Mouse (Mus musculus): ENCODE measurements around the gene Stk25. TPM values are rescaled to one million over a fixed set of nuclear protein-coding genes. Genes with fewer than 3 reads are reported as not detected.
A peak's percentile ranks its signal among the peaks of the same experiment; 100 is the strongest.

Gene Stk25
- polyA plus RNA-seq, 1 experiment from 2014 or later = 364 TPM

DNA sequence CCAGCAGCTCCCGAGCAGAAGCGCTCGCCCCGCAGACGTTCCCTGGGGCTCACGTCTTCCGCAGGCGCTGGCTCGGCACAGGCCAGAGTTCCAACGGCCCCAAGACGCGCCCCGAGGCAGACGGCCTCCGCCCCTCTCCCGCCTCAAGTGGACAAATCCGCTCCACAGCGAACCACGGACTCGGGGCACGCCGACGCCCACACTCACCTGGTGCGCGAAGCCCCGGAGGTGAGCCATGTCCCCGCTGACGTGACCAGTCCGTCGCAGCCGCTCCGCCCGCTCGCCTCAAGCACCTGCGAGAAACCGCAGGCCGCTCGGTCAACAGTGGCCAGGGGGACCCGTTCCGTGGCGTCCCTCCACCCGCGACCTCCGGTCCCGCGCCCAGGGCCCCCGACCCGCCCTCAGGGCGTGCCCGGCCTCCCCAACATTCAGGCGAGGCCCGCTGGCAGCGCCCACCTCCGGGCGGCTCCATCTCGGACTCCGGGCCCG is 23.3 kb downstream of the Stk25 start:
- Histone ChIP-seq H3K9me3 (replicated peaks; ENCODE audit: control insufficient read depth, low read length) (no peaks in the 10 kb centered on the region), H3K4me2 (ENCODE audit: low read length) (peak overlapping the region; percentile 86), H3K4me3 (ENCODE audit: low read depth, low read length) (peak overlapping the region; percentile 97), H3K4me1 (ENCODE audit: control insufficient read depth, insufficient read depth, low read length) (peaks cover 15% of the 10 kb centered on the region), H3K27ac (ENCODE audit: low read depth, low read length) (peak overlapping the region; percentile 84), H3K9ac (ENCODE audit: low read length) (peak overlapping the region; percentile 93), H3K36me3 (ENCODE audit: control insufficient read depth, insufficient read depth, low read length) (peaks cover 5% of the 10 kb centered on the region), H3K27me3 (replicated peaks; ENCODE audit: control insufficient read depth, insufficient read depth, low read length) (no peaks in the 10 kb centered on the region)
- ATAC-seq = no peak
- WGBS = 0% methylated on average over 55 of the region's 58 CpGs
- DNase-seq (ENCODE audit: low spot score) = peak; percentile 18

DNA sequence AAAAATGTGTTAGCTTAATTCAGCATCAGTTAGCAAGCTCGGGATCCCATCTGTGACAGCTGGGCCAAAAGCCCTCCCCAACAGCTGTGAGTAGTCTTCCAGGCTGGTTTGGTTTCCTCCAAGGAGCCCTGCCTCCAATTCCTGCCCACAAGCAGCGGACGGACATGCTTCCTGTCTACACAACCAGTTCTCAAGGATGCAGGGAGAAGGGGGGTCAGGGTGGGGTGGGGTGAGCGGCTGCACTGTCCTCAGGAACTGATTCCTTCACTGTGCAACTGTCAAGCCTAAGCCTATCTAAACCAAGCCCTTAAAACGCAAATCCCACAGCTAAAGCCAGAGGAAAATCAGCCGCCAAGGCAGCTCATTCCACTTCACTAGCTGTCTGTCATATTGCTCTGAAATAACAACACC is 24.0 kb downstream of the Stk25 start:
- DNase-seq (ENCODE audit: low spot score) (peak; percentile 53), ATAC-seq (no peak)
- Histone ChIP-seq H3K4me2 (ENCODE audit: low read length) (peak overlapping the region; percentile 86), H3K4me1 (ENCODE audit: control insufficient read depth, insufficient read depth, low read length) (peaks cover 15% of the 10 kb centered on the region), H3K27me3 (replicated peaks; ENCODE audit: control insufficient read depth, insufficient read depth, low read length) (no peaks in the 10 kb centered on the region), H3K9ac (ENCODE audit: low read length) (peak overlapping the region; percentile 93), H3K27ac (ENCODE audit: low read depth, low read length) (peak overlapping the region; percentile 84), H3K4me3 (ENCODE audit: low read depth, low read length) (peak overlapping the region; percentile 97), H3K9me3 (replicated peaks; ENCODE audit: control insufficient read depth, low read length) (no peaks in the 10 kb centered on the region), H3K36me3 (ENCODE audit: control insufficient read depth, insufficient read depth, low read length) (peaks cover 5% of the 10 kb centered on the region)
- 10% methylated on average over 6 of the region's 6 CpGs for WGBS

DNA sequence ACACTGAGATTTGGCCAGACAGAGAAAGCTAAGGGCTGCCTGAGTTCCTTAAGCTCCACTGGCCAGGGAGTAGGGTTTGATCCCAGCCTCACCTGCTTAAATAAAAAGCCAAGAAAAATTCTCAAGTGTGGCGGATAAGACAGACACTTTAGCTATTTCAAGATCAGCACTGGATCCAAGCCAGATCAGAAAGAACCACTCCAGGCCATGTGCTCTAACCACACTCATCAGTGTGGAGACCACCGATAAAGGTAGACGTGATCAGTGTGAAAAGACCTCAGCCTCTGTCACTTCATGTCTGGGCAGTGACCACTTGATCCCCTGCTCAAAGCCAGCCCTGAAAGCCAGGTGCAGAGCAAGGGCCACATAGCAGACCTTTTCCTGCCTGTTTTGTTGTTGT is 25.7 kb downstream of the Stk25 start:
- 96% methylated on average over 3 of the region's 3 CpGs for WGBS
- Histone ChIP-seq H3K27ac (ENCODE audit: low read depth, low read length) (no peak overlapping the region), H3K27me3 (replicated peaks; ENCODE audit: control insufficient read depth, insufficient read depth, low read length) (no peaks in the 10 kb centered on the region), H3K4me2 (ENCODE audit: low read length) (no peak overlapping the region), H3K4me3 (ENCODE audit: low read depth, low read length) (no peak overlapping the region), H3K36me3 (ENCODE audit: control insufficient read depth, insufficient read depth, low read length) (peaks cover 21% of the 10 kb centered on the region), H3K9ac (ENCODE audit: low read length) (no peak overlapping the region), H3K9me3 (replicated peaks; ENCODE audit: control insufficient read depth, low read length) (no peaks in the 10 kb centered on the region), H3K4me1 (ENCODE audit: control insufficient read depth, insufficient read depth, low read length) (peaks cover 15% of the 10 kb centered on the region)
- ATAC-seq (no peak), DNase-seq (ENCODE audit: low spot score) (no peak)

DNA sequence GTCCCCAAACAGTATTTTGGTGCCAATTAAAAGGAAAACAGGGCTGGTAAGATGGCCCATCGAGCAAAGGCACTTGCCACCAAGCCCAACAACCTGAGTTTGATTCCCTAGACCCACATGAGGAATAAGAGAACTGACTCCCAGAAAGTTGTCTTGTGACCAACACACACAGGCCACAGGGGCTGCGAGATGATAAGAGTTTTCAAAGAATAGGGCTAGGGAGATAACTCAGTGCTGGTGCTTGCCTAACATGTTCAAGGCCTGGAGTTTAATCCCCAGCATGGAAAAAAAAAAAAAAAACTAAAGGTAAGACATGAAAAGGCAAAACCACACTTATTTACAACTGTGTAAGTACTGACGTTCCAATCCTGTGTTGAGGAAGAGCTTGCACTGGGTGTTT is 27.7 kb downstream of the Stk25 start:
- Histone ChIP-seq H3K4me1 (ENCODE audit: control insufficient read depth, insufficient read depth, low read length) (peaks cover 12% of the 10 kb centered on the region), H3K27me3 (replicated peaks; ENCODE audit: control insufficient read depth, insufficient read depth, low read length) (no peaks in the 10 kb centered on the region), H3K36me3 (ENCODE audit: control insufficient read depth, insufficient read depth, low read length) (peaks cover 40% of the 10 kb centered on the region), H3K9ac (ENCODE audit: low read length) (no peak overlapping the region), H3K9me3 (replicated peaks; ENCODE audit: control insufficient read depth, low read length) (no peaks in the 10 kb centered on the region), H3K4me2 (ENCODE audit: low read length) (no peak overlapping the region), H3K4me3 (ENCODE audit: low read depth, low read length) (no peak overlapping the region), H3K27ac (ENCODE audit: low read depth, low read length) (no peak overlapping the region)
- ATAC-seq = no peak
- 86% methylated on average over 3 of the region's 3 CpGs for WGBS
- DNase-seq (ENCODE audit: low spot score) = no peak

DNA sequence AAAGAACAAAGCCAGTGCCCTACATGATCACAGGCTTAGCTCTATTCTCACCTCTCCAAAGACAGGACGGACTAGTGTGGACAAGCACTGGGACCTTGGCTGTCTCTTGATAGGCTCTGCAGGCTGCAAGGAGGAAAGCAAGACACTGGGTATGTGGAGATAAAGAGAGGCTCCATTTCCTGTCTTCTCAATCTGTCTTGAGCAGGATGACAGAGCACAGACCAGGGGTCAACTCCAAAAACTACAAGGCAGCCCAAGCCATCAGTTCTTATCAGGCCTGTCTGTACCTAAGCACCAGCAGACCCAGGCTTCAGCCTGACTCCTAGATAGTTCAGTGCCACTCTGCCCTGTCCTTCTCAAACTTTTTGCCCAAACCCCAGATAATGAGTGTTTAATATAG is 34.0 kb downstream of the Stk25 start:
- no peak for DNase-seq (ENCODE audit: low spot score)
- Histone ChIP-seq H3K9me3 (replicated peaks; ENCODE audit: control insufficient read depth, low read length) (no peaks in the 10 kb centered on the region), H3K4me1 (ENCODE audit: control insufficient read depth, insufficient read depth, low read length) (no peaks in the 10 kb centered on the region), H3K27me3 (replicated peaks; ENCODE audit: control insufficient read depth, insufficient read depth, low read length) (no peaks in the 10 kb centered on the region), H3K4me3 (ENCODE audit: low read depth, low read length) (no peak overlapping the region), H3K9ac (ENCODE audit: low read length) (no peak overlapping the region), H3K27ac (ENCODE audit: low read depth, low read length) (no peak overlapping the region), H3K36me3 (ENCODE audit: control insufficient read depth, insufficient read depth, low read length) (peaks cover 94% of the 10 kb centered on the region), H3K4me2 (ENCODE audit: low read length) (no peak overlapping the region)
- WGBS = 96% methylated on average over 1 of the region's 1 CpGs
- no peak for ATAC-seq

DNA sequence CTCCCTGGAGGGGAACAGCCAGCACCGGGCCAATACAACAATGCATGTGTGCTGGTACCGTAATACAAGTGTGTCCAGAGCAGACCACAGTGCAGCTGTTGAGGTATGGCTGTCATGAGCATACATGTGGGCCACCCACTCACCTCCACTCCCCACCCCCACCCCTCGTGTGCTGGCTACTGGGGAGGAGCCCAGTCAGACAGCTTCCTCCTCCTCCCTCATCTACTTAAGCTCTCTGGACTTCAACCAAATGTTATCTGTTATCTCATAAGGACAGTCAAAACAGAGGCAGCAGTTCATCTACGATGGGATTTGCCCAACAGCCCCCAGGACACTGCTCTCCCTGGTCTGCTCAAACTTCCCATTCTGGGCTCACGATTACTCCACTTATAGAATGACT is 39.5 kb downstream of the Stk25 start:
- Histone ChIP-seq H3K4me1 (ENCODE audit: control insufficient read depth, insufficient read depth, low read length) (no peaks in the 10 kb centered on the region), H3K27me3 (replicated peaks; ENCODE audit: control insufficient read depth, insufficient read depth, low read length) (no peaks in the 10 kb centered on the region), H3K36me3 (ENCODE audit: control insufficient read depth, insufficient read depth, low read length) (peaks cover 47% of the 10 kb centered on the region), H3K9ac (ENCODE audit: low read length) (no peak overlapping the region), H3K4me2 (ENCODE audit: low read length) (no peak overlapping the region), H3K9me3 (replicated peaks; ENCODE audit: control insufficient read depth, low read length) (no peaks in the 10 kb centered on the region), H3K4me3 (ENCODE audit: low read depth, low read length) (no peak overlapping the region), H3K27ac (ENCODE audit: low read depth, low read length) (no peak overlapping the region)
- WGBS = 90% methylated on average over 5 of the region's 5 CpGs
- ATAC-seq (no peak), DNase-seq (ENCODE audit: low spot score) (no peak)

DNA sequence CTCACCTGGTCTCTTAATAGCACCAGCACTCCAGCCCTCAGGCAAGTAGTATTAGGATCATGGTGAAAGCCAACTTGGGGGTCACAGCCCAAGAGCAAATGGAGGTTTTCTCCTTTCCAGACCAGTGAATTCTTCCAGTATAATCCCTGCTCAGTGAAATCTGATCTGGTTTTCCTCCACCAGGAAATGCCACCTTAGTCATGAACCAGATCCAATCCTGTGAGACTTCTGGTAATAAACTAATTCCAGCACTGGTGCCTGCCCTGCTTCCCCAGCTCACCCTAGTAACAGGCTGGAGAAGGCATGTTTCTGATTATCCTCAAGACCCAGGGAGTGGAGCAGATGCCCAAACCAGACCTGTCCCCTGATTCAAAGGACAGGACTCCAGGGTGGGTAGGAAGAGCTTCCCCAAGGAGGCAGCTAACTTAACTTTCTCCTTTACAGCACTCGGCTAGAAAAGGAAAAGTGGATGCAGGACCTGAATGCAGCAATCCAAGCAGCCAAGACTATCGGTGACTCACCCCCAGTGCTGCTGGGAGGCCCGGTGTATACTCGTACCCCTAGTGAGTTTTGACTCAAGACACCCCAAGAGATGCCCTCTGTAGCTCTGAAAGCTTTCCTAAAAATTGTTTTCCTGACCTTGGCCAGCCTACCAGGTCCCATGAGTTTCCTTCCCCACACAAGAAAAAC is 40.3 kb downstream of the Stk25 start:
- Histone ChIP-seq H3K9ac (ENCODE audit: low read length) (no peak overlapping the region), H3K27ac (ENCODE audit: low read depth, low read length) (no peak overlapping the region), H3K4me3 (ENCODE audit: low read depth, low read length) (no peak overlapping the region), H3K4me1 (ENCODE audit: control insufficient read depth, insufficient read depth, low read length) (no peaks in the 10 kb centered on the region), H3K27me3 (replicated peaks; ENCODE audit: control insufficient read depth, insufficient read depth, low read length) (no peaks in the 10 kb centered on the region), H3K36me3 (ENCODE audit: control insufficient read depth, insufficient read depth, low read length) (peaks cover 40% of the 10 kb centered on the region), H3K4me2 (ENCODE audit: low read length) (no peak overlapping the region), H3K9me3 (replicated peaks; ENCODE audit: control insufficient read depth, low read length) (no peaks in the 10 kb centered on the region)
- 94% methylated on average over 4 of the region's 4 CpGs for WGBS
- no peak for DNase-seq (ENCODE audit: low spot score)
- no peak for ATAC-seq

DNA sequence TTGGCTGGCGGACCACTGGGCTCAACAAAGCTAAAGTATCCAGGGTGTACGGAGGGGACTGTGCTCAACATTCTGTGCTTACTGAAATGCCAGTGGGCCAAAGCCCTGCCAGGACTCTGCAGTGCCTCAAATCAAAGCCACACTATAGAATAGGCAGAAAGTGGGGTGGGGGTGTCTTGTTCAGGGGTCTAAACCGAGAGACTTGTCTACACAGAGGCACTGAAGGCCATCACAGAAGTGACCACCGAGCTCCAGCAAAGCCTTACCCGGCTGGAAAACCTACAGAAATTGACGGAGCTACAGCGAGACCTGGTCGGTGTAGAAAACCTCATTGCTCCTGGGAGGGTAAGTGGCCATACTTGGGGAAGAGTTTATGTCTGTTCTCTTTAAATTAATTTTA is 48.7 kb downstream of the Stk25 start:
- Histone ChIP-seq H3K36me3 (ENCODE audit: control insufficient read depth, insufficient read depth, low read length) (no peaks in the 10 kb centered on the region), H3K4me2 (ENCODE audit: low read length) (no peak overlapping the region), H3K27ac (ENCODE audit: low read depth, low read length) (no peak overlapping the region), H3K9ac (ENCODE audit: low read length) (no peak overlapping the region), H3K27me3 (replicated peaks; ENCODE audit: control insufficient read depth, insufficient read depth, low read length) (no peaks in the 10 kb centered on the region), H3K4me1 (ENCODE audit: control insufficient read depth, insufficient read depth, low read length) (no peaks in the 10 kb centered on the region), H3K9me3 (replicated peaks; ENCODE audit: control insufficient read depth, low read length) (no peaks in the 10 kb centered on the region), H3K4me3 (ENCODE audit: low read depth, low read length) (no peak overlapping the region)
- ATAC-seq = no peak
- DNase-seq (ENCODE audit: low spot score) = no peak
- WGBS = 82% methylated on average over 8 of the region's 8 CpGs

DNA sequence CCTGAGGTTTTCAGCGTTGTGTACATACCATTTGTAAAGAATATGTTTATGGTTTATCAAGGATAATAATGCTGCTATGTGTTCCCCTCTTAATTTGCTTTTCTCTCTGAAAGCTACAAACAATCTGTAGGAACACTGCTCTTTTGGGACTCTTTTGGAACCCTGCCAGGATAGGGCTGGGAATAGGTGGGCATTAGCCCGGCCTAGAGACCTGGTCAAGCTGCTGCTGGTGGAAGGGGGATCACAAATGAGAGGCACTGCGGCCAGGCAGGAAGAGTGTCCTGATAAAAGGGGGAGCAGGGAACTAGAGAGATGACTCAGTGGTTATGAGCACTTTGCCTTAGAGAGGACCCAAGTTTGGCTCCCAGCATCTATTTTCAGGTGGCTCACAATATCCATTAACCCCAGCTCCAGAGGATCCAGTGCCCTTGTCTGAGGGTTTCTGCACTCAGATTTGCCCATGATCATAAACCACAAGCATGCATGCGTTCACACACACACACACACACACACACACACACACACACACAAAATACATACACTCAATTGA is 49.7 kb downstream of the Stk25 start:
- Histone ChIP-seq H3K4me1 (ENCODE audit: control insufficient read depth, insufficient read depth, low read length) (no peaks in the 10 kb centered on the region), H3K9me3 (replicated peaks; ENCODE audit: control insufficient read depth, low read length) (no peaks in the 10 kb centered on the region), H3K4me3 (ENCODE audit: low read depth, low read length) (no peak overlapping the region), H3K27ac (ENCODE audit: low read depth, low read length) (no peak overlapping the region), H3K27me3 (replicated peaks; ENCODE audit: control insufficient read depth, insufficient read depth, low read length) (no peaks in the 10 kb centered on the region), H3K4me2 (ENCODE audit: low read length) (no peak overlapping the region), H3K9ac (ENCODE audit: low read length) (no peak overlapping the region), H3K36me3 (ENCODE audit: control insufficient read depth, insufficient read depth, low read length) (no peaks in the 10 kb centered on the region)
- DNase-seq (ENCODE audit: low spot score) (no peak), ATAC-seq (no peak)
- WGBS = 72% methylated on average over 4 of the region's 4 CpGs
